Mouse (Mus musculus): ENCODE measurements at regions not wholly inside any gene's neighbourhood (a gene's known extent, or its start where the extent isn't known, plus 50 kb on each side); places are given as distances from the start of the nearest gene placed in this dataset.

GRCm38 (mm10) chr4:137146326-137146725, 97.7 kb upstream of the Zbtb40 start:
- no peak for TF ChIP-seq POLR2A (IDR thresholded peaks at IDR 0.05; ENCODE audit: extremely low read depth, insufficient read depth, low read length)
- TF ChIP-seq CTCF (IDR thresholded peaks at IDR 0.05; ENCODE audit: extremely low read depth, insufficient read depth, low read length): no peak
